Mouse (Mus musculus): ENCODE data around the gene Ppfia1. TPM values are rescaled to one million over a fixed set of nuclear protein-coding genes. Genes with fewer than 3 reads are reported as not detected.

Gene Ppfia1
- polyA plus RNA-seq, 1 experiment from 2014 or later, result 30.0 TPM

GRCm38 (mm10) chr7:144541351-144541750 is 12.2 kb downstream of the Ppfia1 start:
- Histone ChIP-seq H3K27me3 (replicated peaks) (no peaks in the 10 kb centered on the region), H3K27ac (no peak overlapping the region), H3K36me3 (replicated peaks) (no peaks in the 10 kb centered on the region), H3K4me2 (no peak overlapping the region), H3K9me3 (no peaks in the 10 kb centered on the region), H3K9ac (no peak overlapping the region), H3K4me3 (no peak overlapping the region), H3K4me1 (0 out of 2 replicates have a peak, but pooled peaks cover 7% of the 10 kb centered on the region)
- no peak for ATAC-seq (replicated peaks)
- WGBS, result 94% methylated on average over 5 of the region's 5 CpGs

GRCm38 (mm10) chr7:144539146-144539545 is 14.4 kb downstream of the Ppfia1 start:
- Histone ChIP-seq H3K27ac (no peak overlapping the region), H3K36me3 (replicated peaks) (no peaks in the 10 kb centered on the region), H3K4me3 (no peak overlapping the region), H3K27me3 (replicated peaks) (no peaks in the 10 kb centered on the region), H3K9ac (no peak overlapping the region), H3K4me1 (0 out of 2 replicates have a peak, but pooled peaks cover 2% of the 10 kb centered on the region), H3K9me3 (no peaks in the 10 kb centered on the region), H3K4me2 (no peak overlapping the region)
- no peak for ATAC-seq (replicated peaks)
- WGBS, result 62% methylated on average over 2 of the region's 2 CpGs

GRCm38 (mm10) chr7:144538030-144538644 is 15.4 kb downstream of the Ppfia1 start:
- H3K27me3 ChIP-seq (replicated peaks), result no peaks in the 10 kb centered on the region
- no peaks in the 10 kb centered on the region for H3K36me3 ChIP-seq (replicated peaks)
- no peak overlapping the region for H3K4me3 ChIP-seq
- 89% methylated on average over 4 of the region's 4 CpGs for WGBS
- no peak overlapping the region for H3K27ac ChIP-seq
- ATAC-seq (replicated peaks), result no peak
- no peaks in the 10 kb centered on the region for H3K9me3 ChIP-seq
- no peak overlapping the region for H3K4me2 ChIP-seq
- 0 out of 2 replicates have a peak, but pooled peaks cover 2% of the 10 kb centered on the region for H3K4me1 ChIP-seq
- H3K9ac ChIP-seq, result no peak overlapping the region

GRCm38 (mm10) chr7:144536367-144536766 is 17.2 kb downstream of the Ppfia1 start:
- 0 out of 2 replicates have a peak, but pooled peaks cover 2% of the 10 kb centered on the region for H3K4me1 ChIP-seq
- no peak overlapping the region for H3K4me2 ChIP-seq
- no peak overlapping the region for H3K27ac ChIP-seq
- H3K9ac ChIP-seq, result no peak overlapping the region
- 92% methylated on average over 3 of the region's 3 CpGs for WGBS
- H3K4me3 ChIP-seq, result no peak overlapping the region
- no peaks in the 10 kb centered on the region for H3K27me3 ChIP-seq (replicated peaks)
- no peaks in the 10 kb centered on the region for H3K9me3 ChIP-seq
- H3K36me3 ChIP-seq (replicated peaks), result no peaks in the 10 kb centered on the region
- no peak for ATAC-seq (replicated peaks)

DNA sequence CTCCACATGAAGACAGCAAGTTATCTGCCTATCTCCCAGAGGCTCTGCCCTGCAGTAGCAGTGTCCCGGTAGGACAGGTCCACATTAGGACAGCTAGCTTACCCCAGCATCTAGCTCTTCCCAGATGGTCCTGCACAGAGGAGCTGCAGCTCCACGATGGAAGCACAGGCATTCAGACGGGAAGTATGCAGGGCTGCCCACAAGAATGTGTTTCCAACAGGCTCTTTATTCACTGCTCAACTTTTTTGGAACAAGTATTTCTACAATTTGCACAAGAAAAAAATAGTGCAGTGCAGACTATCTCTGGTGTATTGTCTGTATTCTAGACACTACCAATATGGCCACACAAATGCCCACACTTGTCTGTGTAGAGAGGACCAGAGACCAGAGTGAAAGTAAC is 18.8 kb downstream of the Ppfia1 start:
- no peak overlapping the region for H3K4me3 ChIP-seq
- H3K27me3 ChIP-seq (replicated peaks), result no peaks in the 10 kb centered on the region
- no peaks in the 10 kb centered on the region for H3K9me3 ChIP-seq
- no peak overlapping the region for H3K9ac ChIP-seq
- H3K36me3 ChIP-seq (replicated peaks), result no peaks in the 10 kb centered on the region
- ATAC-seq (replicated peaks), result no peak
- no peak overlapping the region for H3K27ac ChIP-seq
- 0 out of 2 replicates have a peak, but pooled peaks cover 2% of the 10 kb centered on the region for H3K4me1 ChIP-seq
- no peak overlapping the region for H3K4me2 ChIP-seq
- 82% methylated on average over 3 of the region's 3 CpGs for WGBS

- WGBS, result 50% methylated on average over 7 of the region's 7 CpGs
- H3K4me3 ChIP-seq, result no peak overlapping the region
- no peaks in the 10 kb centered on the region for H3K27me3 ChIP-seq (replicated peaks)
- H3K27ac ChIP-seq, result no peak overlapping the region
- no peaks in the 10 kb centered on the region for H3K4me1 ChIP-seq
- H3K9me3 ChIP-seq, result no peaks in the 10 kb centered on the region
- H3K36me3 ChIP-seq (replicated peaks), result no peaks in the 10 kb centered on the region
- H3K9ac ChIP-seq, result no peak overlapping the region
- no peak for ATAC-seq (replicated peaks)
- no peak overlapping the region for H3K4me2 ChIP-seq
Observed at GRCm38 (mm10) chr7:144531585-144532378, 21.7 kb downstream of the Ppfia1 start.

GRCm38 (mm10) chr7:144529851-144530250 is 23.7 kb downstream of the Ppfia1 start:
- WGBS, result 91% methylated on average over 3 of the region's 3 CpGs
- H3K4me2 ChIP-seq, result no peak overlapping the region

DNA sequence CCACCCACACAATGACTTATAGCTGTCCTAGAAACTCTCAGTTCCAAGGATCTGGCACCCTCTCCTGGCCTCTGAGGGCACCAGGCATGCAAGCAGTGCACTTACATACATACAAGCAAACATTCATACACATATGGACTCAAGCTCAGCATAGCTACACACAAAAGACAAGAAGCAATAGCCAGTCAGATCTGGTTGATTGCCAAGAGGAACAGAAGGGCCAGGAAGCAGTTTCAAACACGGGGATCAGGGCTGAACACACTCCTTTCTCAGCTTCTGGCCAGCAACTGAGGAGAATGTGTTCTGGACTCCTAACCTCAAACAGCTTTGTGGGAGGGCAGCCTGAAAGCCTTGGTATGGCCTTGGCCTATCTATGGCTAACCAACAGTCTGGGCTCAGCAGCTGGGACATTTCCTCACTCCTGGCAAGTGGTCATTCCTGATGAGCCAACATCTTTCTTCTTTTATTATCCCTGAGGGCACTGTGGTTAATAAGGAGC is 25.8 kb downstream of the Ppfia1 start:
- no peak for ATAC-seq (replicated peaks)
- 54% methylated on average over 1 of the region's 1 CpGs for WGBS

More at GRCm38 (mm10) chr7:144529851-144530250, 23.7 kb downstream of the Ppfia1 start:
- no peaks in the 10 kb centered on the region for H3K36me3 ChIP-seq (replicated peaks)
- no peaks in the 10 kb centered on the region for H3K4me1 ChIP-seq
- no peaks in the 10 kb centered on the region for H3K9me3 ChIP-seq
- no peak overlapping the region for H3K9ac ChIP-seq
- H3K27ac ChIP-seq, result no peak overlapping the region
- no peak for ATAC-seq (replicated peaks)
- H3K27me3 ChIP-seq (replicated peaks), result no peaks in the 10 kb centered on the region
- no peak overlapping the region for H3K4me3 ChIP-seq

DNA sequence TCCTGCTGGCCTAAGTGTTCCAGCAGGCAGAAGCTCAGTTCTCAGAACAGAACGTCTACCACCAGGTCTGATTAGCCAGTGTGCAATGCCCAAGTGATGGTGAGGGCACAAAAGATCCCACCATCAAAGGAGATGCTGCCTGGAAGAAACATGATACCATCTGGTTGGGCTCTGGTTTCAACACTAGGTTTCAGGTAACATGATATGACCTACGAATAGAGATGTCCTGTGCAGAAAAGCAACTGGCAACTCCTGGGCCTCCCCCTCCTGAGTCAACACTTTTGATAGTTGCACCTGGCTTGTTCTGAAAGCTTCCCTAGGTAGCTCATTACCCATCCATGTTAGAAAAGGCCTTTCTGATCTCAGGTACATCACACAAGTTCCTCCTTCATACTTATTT is 26.9 kb downstream of the Ppfia1 start:
- Histone ChIP-seq H3K27ac (no peak overlapping the region), H3K9ac (no peak overlapping the region), H3K4me3 (no peak overlapping the region), H3K4me2 (no peak overlapping the region), H3K9me3 (no peaks in the 10 kb centered on the region), H3K36me3 (replicated peaks) (no peaks in the 10 kb centered on the region), H3K27me3 (replicated peaks) (no peaks in the 10 kb centered on the region), H3K4me1 (no peaks in the 10 kb centered on the region)
- ATAC-seq (replicated peaks), result no peak
- WGBS, result 59% methylated on average over 2 of the region's 2 CpGs

More for the DNA sequence above, 25.8 kb downstream of the Ppfia1 start:
- no peak overlapping the region for H3K27ac ChIP-seq
- H3K9ac ChIP-seq, result no peak overlapping the region
- H3K4me3 ChIP-seq, result no peak overlapping the region
- H3K4me1 ChIP-seq, result no peaks in the 10 kb centered on the region
- H3K27me3 ChIP-seq (replicated peaks), result no peaks in the 10 kb centered on the region
- H3K4me2 ChIP-seq, result no peak overlapping the region
- H3K36me3 ChIP-seq (replicated peaks), result no peaks in the 10 kb centered on the region
- no peaks in the 10 kb centered on the region for H3K9me3 ChIP-seq

DNA sequence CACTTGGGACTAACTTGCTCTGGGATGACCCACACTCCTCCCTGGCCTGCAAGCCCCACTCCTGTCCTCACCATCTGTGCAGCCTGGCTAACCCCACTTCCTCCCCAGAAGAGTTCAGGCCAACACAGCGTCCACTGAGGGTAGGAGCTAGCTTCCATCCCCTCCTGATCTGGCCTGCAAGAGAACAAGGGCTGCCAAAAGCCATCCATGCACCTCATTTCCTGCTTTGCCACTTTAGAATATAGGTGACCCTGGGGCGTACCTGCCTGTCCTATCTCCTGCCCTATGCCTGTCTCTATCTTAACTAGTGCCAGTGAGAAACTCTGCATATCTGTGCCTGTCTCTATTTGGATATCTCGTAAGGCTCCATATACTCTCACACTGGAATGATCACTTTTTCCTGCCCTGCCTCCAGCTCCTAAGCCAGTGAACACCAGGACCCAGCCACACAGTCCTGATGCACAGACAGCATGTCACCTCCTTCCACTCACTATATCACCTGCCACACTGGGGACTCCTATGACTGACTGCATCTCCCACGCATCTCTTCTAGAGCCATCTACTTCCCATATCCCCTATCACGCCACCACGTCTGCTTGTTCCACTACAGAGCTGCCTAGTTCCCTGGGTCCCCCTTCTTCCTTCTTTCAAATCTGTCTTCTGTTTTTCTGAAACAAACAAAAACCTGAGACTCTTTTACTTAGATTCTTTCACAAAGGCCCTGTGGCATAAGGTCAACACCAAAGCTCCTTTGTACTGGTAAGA is 28.9 kb downstream of the Ppfia1 start:
- Histone ChIP-seq H3K4me2 (no peak overlapping the region), H3K4me3 (no peak overlapping the region), H3K4me1 (no peaks in the 10 kb centered on the region), H3K9ac (no peak overlapping the region), H3K27ac (no peak overlapping the region), H3K27me3 (replicated peaks) (no peaks in the 10 kb centered on the region), H3K9me3 (no peaks in the 10 kb centered on the region), H3K36me3 (replicated peaks) (no peaks in the 10 kb centered on the region)
- ATAC-seq (replicated peaks), result no peak
- 87% methylated on average over 6 of the region's 6 CpGs for WGBS

GRCm38 (mm10) chr7:144523415-144523814 is 30.1 kb downstream of the Ppfia1 start:
- WGBS, result 93% methylated on average over 3 of the region's 3 CpGs
- Histone ChIP-seq H3K9ac (no peak overlapping the region), H3K4me3 (no peak overlapping the region), H3K27ac (no peak overlapping the region), H3K36me3 (replicated peaks) (peaks cover 12% of the 10 kb centered on the region), H3K4me2 (no peak overlapping the region), H3K9me3 (no peaks in the 10 kb centered on the region), H3K4me1 (no peaks in the 10 kb centered on the region), H3K27me3 (replicated peaks) (no peaks in the 10 kb centered on the region)
- no peak for ATAC-seq (replicated peaks)

- no peak for ATAC-seq (replicated peaks)
- Histone ChIP-seq H3K4me3 (no peak overlapping the region), H3K27me3 (replicated peaks) (no peaks in the 10 kb centered on the region), H3K4me2 (no peak overlapping the region), H3K9me3 (no peaks in the 10 kb centered on the region), H3K36me3 (replicated peaks) (peaks cover 21% of the 10 kb centered on the region), H3K9ac (no peak overlapping the region), H3K4me1 (no peaks in the 10 kb centered on the region), H3K27ac (no peak overlapping the region)
- WGBS, result 97% methylated on average over 2 of the region's 2 CpGs
Observed at GRCm38 (mm10) chr7:144521927-144522326, 31.6 kb downstream of the Ppfia1 start.
